Mouse (Mus musculus): ENCODE data around the gene Comp. TPM values are rescaled to one million over a fixed set of nuclear protein-coding genes. Genes with fewer than 3 reads are reported as not detected.

Gene Comp
- total and polyA plus RNA-seq, 3 experiments = 5.1 to 11.5 (median 5.4) TPM

DNA sequence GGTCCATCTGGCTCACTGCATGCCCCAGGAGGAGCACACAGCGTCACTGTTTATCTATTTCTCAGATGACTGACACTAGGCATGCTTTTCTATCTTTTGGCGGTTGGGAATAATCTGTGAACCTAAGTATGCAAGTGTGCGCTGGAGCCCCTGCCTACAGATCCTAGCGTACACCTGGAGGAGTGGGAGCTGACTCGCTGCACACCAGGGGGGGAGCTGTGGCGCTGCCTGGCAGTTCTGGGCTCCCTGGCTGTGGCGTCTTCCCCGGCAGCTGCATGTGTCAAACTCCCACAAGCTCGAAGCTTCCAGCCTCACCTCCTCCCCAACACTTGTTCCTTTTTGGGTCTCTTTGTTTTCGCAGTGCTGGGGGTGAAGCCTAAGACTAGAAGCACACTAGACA is 44.6 kb downstream of the Comp start:
- WGBS = 60% methylated on average over 10 of the region's 10 CpGs

DNA sequence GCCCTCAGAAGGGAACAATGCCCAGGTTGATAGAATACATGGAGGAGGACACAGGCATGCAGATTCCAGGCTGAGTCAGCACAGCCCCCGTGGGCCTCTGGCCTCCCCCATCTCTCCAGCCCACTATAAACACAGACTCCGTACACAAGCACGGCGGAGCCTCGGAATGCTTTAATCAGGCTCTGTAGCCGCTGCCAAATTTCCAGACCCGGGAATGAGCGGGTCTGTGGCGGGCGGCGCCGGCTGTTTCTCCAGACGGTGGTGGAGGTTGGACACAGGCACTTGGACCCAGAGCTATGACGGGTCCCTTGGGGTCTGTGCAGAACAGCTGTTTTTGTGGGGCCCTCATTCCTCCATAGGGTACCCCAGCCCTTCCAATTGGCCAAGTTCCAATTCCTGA is 45.6 kb downstream of the Comp start:
- peak; percentile 26 to 42 for DNase-seq
- Histone ChIP-seq H3K4me3 (no peak overlapping the region), H3K36me3 (ENCODE audit: control insufficient read depth, insufficient read depth, low read length) (no peaks in the 10 kb centered on the region), H3K9ac (ENCODE audit: low read depth, low read length) (no peak overlapping the region), H3K27me3 (ENCODE audit: control insufficient read depth, insufficient read depth, low read length) (no peaks in the 10 kb centered on the region), H3K27ac (no peak overlapping the region), H3K79me2 (replicated peaks; ENCODE audit: control insufficient read depth, insufficient read depth, low read length) (no peaks in the 10 kb centered on the region), H3K4me1 (ENCODE audit: control insufficient read depth, insufficient read depth, low read length) (no peaks in the 10 kb centered on the region)
- intact Hi-C loops (cut with DNase I) = no loop called here
- WGBS = 25% methylated on average over 14 of the region's 14 CpGs
- TF ChIP-seq EP300 (IDR thresholded peaks at IDR 0.05; ENCODE audit: insufficient read depth, low read depth, low read length) (no peak), CTCF (IDR thresholded peaks at IDR 0.05) (no peak), POLR2A (IDR thresholded peaks at IDR 0.05; ENCODE audit: insufficient read depth, low read depth, low read length) (no peak)

More for the DNA sequence above, 44.6 kb downstream of the Comp start:
- no peak for DNase-seq
- Histone ChIP-seq H3K27ac (no peak overlapping the region), H3K4me3 (no peak overlapping the region), H3K4me1 (ENCODE audit: control insufficient read depth, insufficient read depth, low read length) (no peaks in the 10 kb centered on the region), H3K36me3 (ENCODE audit: control insufficient read depth, insufficient read depth, low read length) (no peaks in the 10 kb centered on the region), H3K27me3 (ENCODE audit: control insufficient read depth, insufficient read depth, low read length) (no peaks in the 10 kb centered on the region), H3K79me2 (replicated peaks; ENCODE audit: control insufficient read depth, insufficient read depth, low read length) (no peaks in the 10 kb centered on the region), H3K9ac (ENCODE audit: low read depth, low read length) (no peak overlapping the region)
- TF ChIP-seq POLR2A (IDR thresholded peaks at IDR 0.05; ENCODE audit: insufficient read depth, low read depth, low read length) (no peak), CTCF (IDR thresholded peaks at IDR 0.05) (no peak), EP300 (IDR thresholded peaks at IDR 0.05; ENCODE audit: insufficient read depth, low read depth, low read length) (no peak)
- intact Hi-C loops (cut with DNase I) = no loop called here

DNA sequence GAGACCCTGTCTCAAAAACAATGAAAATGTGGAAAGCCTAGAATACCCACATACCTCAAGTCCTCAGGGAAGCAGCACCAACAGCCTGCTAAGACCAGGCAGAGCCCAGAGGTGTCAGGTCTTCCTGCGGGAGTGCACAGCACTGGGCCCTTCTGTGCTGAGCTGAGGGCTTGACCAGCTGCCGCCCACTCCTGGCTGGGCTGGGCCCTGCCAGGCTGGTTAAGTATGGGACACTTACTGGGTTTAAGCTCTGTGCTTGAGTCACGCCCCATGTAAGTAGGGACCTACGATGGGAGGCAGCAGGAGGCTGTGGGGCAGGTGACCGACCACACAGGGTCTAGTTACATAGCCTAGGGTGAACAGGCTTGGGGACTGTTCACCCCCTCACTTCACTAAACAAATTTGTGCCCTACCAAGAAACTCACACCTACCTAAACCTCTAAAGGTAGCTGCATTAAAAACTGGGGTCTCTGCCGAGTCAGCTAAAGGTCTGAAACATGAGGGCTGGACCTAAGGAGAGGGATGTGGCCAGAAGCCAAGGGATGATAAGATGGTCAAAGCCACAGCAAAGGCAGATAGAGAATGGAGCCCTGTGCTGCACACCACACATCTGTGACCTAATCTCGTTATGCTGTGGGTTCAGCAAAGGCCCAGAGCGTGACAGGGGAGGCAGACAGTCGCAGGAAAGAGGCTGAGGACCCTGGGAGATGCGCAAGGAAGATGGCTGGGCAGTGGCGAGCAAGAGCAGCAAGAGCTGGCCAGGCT is 46.7 kb downstream of the Comp start:
- WGBS = 81% methylated on average over 11 of the region's 11 CpGs
- Histone ChIP-seq H3K79me2 (replicated peaks; ENCODE audit: control insufficient read depth, insufficient read depth, low read length) (no peaks in the 10 kb centered on the region), H3K4me3 (no peak overlapping the region), H3K36me3 (ENCODE audit: control insufficient read depth, insufficient read depth, low read length) (no peaks in the 10 kb centered on the region), H3K9ac (ENCODE audit: low read depth, low read length) (no peak overlapping the region), H3K4me1 (ENCODE audit: control insufficient read depth, insufficient read depth, low read length) (no peaks in the 10 kb centered on the region), H3K27me3 (ENCODE audit: control insufficient read depth, insufficient read depth, low read length) (no peaks in the 10 kb centered on the region), H3K27ac (no peak overlapping the region)
- no peak for DNase-seq
- no peak for TF ChIP-seq CTCF (IDR thresholded peaks at IDR 0.05)
- intact Hi-C loops (cut with DNase I) = no loop called here

DNA sequence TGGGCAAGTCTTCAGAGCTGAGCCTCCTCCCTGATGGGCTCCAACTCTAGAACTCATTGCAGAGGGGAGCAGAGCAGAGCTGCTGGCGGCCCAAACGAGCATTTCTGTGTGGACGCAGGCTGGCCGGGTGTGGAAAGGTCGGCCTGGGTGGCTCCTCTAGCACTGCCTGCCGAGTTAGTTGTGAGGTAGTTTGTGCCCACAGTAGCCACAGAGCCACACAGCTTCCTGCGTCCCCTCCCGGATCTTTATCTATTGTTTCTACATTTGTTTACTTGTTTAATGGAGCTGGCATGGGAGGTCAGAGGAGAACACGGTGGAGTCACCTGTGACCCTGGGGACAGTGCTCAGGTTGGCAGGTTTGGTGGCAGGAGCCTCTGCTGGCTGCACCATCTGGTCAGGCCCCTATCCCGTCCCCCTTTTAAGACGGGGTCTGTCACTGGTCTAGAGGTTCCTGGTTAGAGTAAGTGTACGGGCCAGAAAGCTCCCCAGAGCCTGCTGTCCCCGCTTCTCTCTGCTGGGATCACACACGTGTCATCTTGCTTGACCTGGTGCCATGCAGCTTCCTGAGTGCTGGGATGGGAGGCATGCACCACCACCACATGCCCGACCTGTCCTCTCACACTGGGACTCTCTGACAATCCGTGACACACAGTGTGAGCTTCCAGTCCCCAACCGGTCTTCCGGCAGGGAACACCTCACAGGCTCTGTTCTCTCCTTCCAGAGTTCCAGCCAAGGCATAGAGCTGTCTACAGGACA is 48.2 kb downstream of the Comp start:
- Histone ChIP-seq H3K79me2 (replicated peaks; ENCODE audit: control insufficient read depth, insufficient read depth, low read length) (no peaks in the 10 kb centered on the region), H3K4me3 (no peak overlapping the region), H3K9ac (ENCODE audit: low read depth, low read length) (no peak overlapping the region), H3K4me1 (ENCODE audit: control insufficient read depth, insufficient read depth, low read length) (no peaks in the 10 kb centered on the region), H3K27ac (no peak overlapping the region), H3K36me3 (ENCODE audit: control insufficient read depth, insufficient read depth, low read length) (no peaks in the 10 kb centered on the region), H3K27me3 (ENCODE audit: control insufficient read depth, insufficient read depth, low read length) (no peaks in the 10 kb centered on the region)
- TF ChIP-seq CTCF (IDR thresholded peaks at IDR 0.05) (no peak), EP300 (IDR thresholded peaks at IDR 0.05; ENCODE audit: insufficient read depth, low read depth, low read length) (no peak)
- WGBS = 81% methylated on average over 18 of the region's 18 CpGs
- intact Hi-C loops (cut with DNase I) = no loop called here
- no peak for DNase-seq

DNA sequence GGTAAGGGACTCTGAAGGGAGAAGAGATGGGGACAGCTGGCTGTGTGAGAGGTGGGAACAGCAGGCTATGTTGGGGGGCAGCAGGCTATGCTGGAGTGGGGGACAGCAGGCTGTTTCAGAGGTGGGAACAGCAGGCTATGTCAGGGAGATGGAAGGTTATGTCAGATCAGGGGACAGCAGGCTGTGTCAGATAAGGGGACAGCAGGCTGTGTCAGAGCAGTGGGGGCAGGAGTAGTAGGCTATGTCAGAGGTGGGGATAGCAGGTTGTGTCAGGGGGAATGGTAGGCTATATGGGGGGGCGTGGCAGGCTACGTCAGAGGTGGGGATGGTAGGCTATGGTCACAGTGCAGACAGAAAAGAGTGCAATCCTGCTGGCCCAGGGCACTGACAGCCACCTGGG is 49.4 kb downstream of the Comp start:
- WGBS = 88% methylated on average over 2 of the region's 2 CpGs
- H3K36me3 ChIP-seq (ENCODE audit: control insufficient read depth, insufficient read depth, low read length) = no peaks in the 10 kb centered on the region
- H3K79me2 ChIP-seq (replicated peaks; ENCODE audit: control insufficient read depth, insufficient read depth, low read length) = no peaks in the 10 kb centered on the region
- H3K4me1 ChIP-seq (ENCODE audit: control insufficient read depth, insufficient read depth, low read length) = no peaks in the 10 kb centered on the region
- intact Hi-C loops (cut with DNase I) = no loop called here
- H3K9ac ChIP-seq (ENCODE audit: low read depth, low read length) = no peak overlapping the region
- TF ChIP-seq CTCF (IDR thresholded peaks at IDR 0.05) (no peak), EP300 (IDR thresholded peaks at IDR 0.05; ENCODE audit: insufficient read depth, low read depth, low read length) (no peak), POLR2A (IDR thresholded peaks at IDR 0.05; ENCODE audit: insufficient read depth, low read depth, low read length) (no peak)
- no peak overlapping the region for H3K27ac ChIP-seq
- H3K4me3 ChIP-seq = no peak overlapping the region
- H3K27me3 ChIP-seq (ENCODE audit: control insufficient read depth, insufficient read depth, low read length) = no peaks in the 10 kb centered on the region
- DNase-seq = no peak

DNA sequence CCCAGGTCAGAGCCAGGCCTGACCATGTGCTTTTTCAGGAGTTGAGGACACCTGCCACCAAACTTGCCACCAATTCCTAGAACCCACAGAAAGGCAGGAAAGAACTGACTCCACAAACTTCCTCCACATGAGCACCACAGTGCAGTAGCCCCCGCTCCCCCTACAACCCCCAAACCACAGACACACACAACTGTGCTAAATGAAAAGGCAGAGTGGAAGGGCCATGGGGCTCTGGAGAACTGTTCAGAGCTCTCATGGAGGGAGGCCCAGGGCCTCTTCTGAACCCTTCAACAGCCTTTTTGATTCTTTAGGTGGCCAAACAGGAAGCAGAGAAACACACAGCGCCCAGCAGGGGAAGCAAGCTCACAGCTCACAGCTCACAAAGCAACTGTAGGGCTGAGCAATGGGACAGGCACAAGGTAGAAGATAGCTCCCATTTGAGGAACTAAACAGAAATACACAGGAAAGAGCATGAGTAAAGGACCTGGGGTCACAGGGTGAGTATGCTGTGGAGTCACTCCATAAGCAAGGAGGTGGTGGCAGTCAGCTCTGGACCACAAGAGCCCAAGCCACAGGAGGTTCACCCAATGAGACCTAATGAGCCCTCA is 53.0 kb downstream of the Comp start:
- no peaks in the 10 kb centered on the region for H3K79me2 ChIP-seq (replicated peaks; ENCODE audit: control insufficient read depth, insufficient read depth, low read length)
- no peak overlapping the region for H3K9ac ChIP-seq (ENCODE audit: low read depth, low read length)
- no peak for DNase-seq
- TF ChIP-seq POLR2A (IDR thresholded peaks at IDR 0.05; ENCODE audit: insufficient read depth, low read depth, low read length) = no peak
- TF ChIP-seq CTCF (IDR thresholded peaks at IDR 0.05) = no peak
- no peak for TF ChIP-seq EP300 (IDR thresholded peaks at IDR 0.05; ENCODE audit: insufficient read depth, low read depth, low read length)
- no peaks in the 10 kb centered on the region for H3K36me3 ChIP-seq (ENCODE audit: control insufficient read depth, insufficient read depth, low read length)
- intact Hi-C loops (cut with DNase I) = no loop called here
- H3K4me3 ChIP-seq = no peak overlapping the region
- WGBS = 82% methylated on average over 2 of the region's 2 CpGs
- H3K27ac ChIP-seq = no peak overlapping the region
- H3K4me1 ChIP-seq (ENCODE audit: control insufficient read depth, insufficient read depth, low read length) = no peaks in the 10 kb centered on the region
- no peaks in the 10 kb centered on the region for H3K27me3 ChIP-seq (ENCODE audit: control insufficient read depth, insufficient read depth, low read length)
